Mouse (Mus musculus): ENCODE results near the gene Palm2.

Gene Palm2

DNA sequence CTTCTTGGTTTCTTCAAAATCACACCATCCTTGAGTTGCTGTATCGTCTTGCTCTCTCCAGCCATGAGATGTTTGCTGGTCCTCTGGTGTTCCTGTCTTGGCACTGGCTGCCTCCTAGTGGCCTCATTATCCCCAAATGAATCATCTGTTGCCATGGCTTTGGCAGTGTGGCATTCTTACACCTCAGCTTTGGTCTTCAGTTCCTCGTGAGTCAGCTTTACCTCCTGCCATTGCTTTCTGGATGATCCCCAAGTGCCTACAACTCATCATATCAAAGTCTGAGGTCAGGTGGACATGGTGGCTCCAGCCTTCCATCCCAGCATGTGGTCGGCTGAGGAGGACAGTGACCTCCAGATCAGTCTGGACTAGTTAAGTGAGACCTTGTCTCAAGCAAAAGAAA is 232.1 kb downstream of the Palm2 start:
- DNase-seq (ENCODE audit: low spot score in 2 of 2): no peak

GRCm38 (mm10) chr4:57670813-57671469 is 236.9 kb downstream of the Palm2 start:
- DNase-seq (ENCODE audit: low spot score in 2 of 2): no peak

DNA sequence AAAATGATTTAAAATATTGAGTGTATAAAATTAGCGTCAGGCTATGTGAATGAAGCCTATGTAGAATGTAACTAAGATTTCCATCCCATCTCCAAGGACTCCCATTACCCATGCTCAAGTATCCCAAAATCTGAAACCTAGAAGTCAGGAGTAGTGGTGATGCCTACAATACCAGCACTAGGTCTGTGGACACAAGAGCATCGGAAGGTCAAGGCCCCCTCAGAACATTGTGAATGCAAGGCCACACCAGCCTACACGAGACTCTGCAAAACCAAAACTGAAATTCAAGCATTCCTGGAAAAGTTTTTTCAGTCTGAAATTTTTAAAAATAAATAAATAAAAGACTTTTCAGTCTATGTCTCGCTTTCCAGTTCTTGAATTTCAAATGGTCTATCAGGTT is 238.5 kb downstream of the Palm2 start:
- DNase-seq (ENCODE audit: low spot score in 2 of 2): no peak

DNA sequence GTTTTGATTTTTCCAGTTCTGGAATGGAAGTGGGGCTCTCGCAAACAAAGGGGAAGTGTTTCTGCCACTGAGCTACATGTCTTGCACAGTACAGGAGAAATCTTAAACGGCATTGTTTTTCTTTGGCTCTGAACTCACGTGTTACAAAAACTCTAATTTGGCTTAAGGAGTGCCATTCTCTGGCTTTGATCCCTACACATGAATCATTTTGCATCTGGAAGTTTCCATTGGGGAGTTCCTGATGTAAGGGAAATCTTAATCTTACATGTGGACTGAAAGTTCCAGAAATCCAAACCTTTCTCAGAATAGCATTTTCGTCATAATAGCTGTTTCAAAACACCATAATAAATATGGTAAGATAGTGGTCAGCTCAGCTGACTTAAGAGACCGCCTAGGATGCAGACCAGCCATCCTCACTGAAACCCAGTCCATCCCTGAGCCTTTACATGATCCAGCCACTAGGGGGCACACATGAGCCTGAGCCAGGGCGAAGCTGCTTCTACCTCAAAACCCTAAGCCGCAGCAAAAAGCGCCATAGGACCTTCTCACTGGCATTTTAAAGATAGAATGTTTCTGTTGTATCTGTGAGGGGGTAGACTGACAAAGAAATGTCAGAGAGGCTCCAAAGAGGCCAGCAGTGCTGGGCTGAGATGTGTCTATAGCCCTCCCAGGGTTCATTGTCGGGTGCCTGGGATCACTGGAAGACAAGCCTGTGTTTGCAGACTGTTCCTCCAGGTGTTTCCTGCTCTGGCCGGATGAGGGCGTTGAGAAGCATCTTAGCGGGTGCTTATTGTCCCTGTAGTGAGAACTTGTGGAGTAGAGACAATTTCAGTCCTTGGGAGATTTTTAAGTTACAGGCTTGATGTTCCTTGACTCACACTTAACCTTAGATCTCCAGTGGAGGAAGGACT is 239.2 kb downstream of the Palm2 start:
- peak; percentile 91 for DNase-seq (ENCODE audit: low spot score in 2 of 2)

- no peak for DNase-seq (ENCODE audit: low spot score in 2 of 2)
These were observed 240.3 kb downstream of the Palm2 start for GRCm38 (mm10) chr4:57674351-57674750.

GRCm38 (mm10) chr4:57675387-57675786 is 241.3 kb downstream of the Palm2 start:
- DNase-seq (ENCODE audit: low spot score in 2 of 2): no peak

GRCm38 (mm10) chr4:57677916-57678315 is 243.9 kb downstream of the Palm2 start:
- no peak for DNase-seq (ENCODE audit: low spot score in 2 of 2)

DNA sequence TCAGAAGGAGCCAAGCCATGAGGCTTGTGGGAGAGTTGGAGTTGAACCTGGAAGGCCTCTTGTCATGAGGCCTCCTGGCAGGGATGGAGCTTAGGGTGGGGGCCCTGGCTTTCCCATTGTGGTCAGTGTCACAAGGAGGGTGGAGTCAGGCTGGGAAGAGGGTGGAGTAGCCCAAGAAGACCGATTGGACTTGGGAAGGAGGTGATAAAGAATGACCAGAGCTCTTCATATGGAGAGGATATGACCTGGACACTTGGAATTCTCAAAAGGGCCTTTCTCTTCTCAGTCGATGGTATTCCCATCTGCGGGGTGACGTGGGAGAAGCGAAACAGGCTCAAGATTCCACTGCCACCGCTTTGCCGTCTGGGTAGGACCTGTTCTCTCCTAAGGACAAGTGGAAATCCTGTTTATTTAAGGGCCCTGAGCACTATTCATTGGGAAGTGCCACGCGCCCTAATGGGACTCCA is 245.0 kb downstream of the Palm2 start:
- no peak for DNase-seq (ENCODE audit: low spot score in 2 of 2)

DNA sequence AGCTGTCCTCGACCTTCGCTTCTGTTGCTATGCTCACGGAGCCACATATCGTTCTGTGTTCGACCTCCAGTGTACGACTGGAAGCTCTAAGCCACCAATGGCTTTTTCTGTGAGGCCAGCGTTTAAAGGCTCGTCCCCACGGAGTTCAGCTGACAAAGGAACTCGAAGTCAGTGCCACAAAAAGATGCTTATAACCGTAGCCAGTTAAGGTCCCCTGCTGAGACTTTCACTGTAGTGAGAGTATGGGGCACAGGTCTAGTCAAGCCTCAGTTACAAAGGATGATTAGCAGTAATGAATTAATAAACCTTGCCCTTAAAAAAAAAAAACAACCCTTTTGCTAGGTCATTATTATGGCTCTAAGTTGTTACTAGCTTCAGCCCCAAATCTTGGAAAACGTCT is 246.1 kb downstream of the Palm2 start:
- no peak for DNase-seq (ENCODE audit: low spot score in 2 of 2)

DNA sequence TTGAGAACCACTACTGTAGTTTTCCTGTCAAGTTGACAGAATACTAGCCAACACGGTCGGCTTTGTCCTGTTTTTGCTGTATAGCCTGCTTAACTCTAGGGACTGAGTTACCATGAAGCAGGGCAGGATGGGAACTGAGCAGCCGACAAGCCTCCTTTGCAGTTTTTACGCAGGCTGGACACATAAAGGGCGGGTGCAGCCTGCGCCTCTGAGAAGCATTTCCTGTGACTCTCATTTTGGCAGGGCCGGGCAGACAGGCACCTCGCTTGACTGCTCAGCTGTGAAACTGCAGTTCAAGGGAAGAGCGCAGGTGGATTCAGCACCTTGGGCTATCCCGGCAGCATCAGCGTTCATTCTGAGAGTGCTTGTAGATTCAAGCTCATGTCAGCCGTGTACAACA is 247.5 kb downstream of the Palm2 start:
- no peak for DNase-seq (ENCODE audit: low spot score in 2 of 2)

GRCm38 (mm10) chr4:57682341-57682740 is 248.3 kb downstream of the Palm2 start:
- DNase-seq (ENCODE audit: low spot score in 2 of 2): no peak

DNA sequence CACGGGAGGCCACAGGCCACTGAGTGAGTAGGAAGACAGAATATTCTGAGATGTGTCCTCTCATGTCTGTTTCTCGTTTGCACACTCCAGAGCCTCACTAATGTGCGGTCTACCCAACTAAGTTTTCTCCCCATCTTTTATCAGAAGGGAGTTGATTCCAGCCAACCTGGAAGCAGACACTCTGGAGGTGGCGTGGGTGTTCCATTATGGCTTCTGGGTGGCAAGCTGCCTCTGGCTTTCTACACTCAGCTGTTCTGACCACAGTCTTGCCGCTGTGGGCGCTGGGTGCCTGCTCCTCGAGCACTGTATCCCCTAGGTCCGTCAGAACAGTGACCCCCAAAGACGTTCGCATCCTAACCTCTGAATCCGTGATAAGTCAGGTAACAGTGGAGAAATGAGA is 248.9 kb downstream of the Palm2 start:
- DNase-seq (ENCODE audit: low spot score in 2 of 2): peak; percentile 51 to 56

- DNase-seq (ENCODE audit: low spot score in 2 of 2): no peak
These were observed 250.7 kb downstream of the Palm2 start for GRCm38 (mm10) chr4:57684676-57685215.

GRCm38 (mm10) chr4:57686736-57687135 is 252.7 kb downstream of the Palm2 start:
- no peak for DNase-seq (ENCODE audit: low spot score in 2 of 2)

GRCm38 (mm10) chr4:57687583-57687982 is 253.5 kb downstream of the Palm2 start:
- DNase-seq (ENCODE audit: low spot score in 2 of 2): peak; percentile 42 to 52

DNA sequence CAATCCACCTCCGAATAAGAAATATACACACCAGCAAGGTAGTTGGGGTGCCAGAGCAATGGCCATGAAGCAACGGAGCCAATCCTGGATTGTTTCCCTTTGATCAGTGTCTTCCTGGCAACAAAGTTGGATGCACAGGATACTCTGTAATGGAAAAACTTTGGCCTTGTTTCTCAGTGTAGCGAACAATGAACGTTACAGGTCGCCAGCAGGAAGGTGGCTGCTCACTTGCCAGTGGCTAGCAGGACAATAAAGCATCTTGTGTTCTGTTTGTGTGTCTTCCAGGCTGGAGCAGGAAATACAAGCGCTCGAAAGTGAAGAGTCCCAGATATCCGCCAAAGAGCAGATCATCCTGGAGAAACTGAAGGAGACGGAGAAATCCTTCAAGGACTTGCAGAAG is 254.1 kb downstream of the Palm2 start:
- DNase-seq (ENCODE audit: low spot score in 2 of 2): no peak

- DNase-seq (ENCODE audit: low spot score in 2 of 2): no peak
These were observed 256.0 kb downstream of the Palm2 start for GRCm38 (mm10) chr4:57690001-57690400.

DNA sequence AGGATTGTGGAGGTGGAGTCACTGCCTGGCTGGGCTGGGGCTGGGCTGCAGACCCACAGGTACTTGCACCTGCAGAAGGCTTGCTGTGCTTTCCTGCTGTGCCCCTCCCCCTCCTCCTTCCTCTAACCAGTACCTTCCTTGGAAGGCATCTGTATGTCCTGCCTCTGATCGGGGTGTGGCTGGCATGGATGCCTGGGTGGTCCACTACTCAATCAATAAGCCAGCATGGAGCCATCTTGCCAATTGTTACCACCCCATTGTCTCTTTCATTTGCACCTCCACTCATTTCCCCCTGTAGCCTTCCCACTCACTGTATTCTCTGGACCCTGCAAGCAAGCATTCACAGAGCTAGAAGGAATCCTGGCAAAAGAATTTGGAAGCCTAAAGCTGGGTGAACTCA is 256.8 kb downstream of the Palm2 start:
- no peak for DNase-seq (ENCODE audit: low spot score in 2 of 2)

DNA sequence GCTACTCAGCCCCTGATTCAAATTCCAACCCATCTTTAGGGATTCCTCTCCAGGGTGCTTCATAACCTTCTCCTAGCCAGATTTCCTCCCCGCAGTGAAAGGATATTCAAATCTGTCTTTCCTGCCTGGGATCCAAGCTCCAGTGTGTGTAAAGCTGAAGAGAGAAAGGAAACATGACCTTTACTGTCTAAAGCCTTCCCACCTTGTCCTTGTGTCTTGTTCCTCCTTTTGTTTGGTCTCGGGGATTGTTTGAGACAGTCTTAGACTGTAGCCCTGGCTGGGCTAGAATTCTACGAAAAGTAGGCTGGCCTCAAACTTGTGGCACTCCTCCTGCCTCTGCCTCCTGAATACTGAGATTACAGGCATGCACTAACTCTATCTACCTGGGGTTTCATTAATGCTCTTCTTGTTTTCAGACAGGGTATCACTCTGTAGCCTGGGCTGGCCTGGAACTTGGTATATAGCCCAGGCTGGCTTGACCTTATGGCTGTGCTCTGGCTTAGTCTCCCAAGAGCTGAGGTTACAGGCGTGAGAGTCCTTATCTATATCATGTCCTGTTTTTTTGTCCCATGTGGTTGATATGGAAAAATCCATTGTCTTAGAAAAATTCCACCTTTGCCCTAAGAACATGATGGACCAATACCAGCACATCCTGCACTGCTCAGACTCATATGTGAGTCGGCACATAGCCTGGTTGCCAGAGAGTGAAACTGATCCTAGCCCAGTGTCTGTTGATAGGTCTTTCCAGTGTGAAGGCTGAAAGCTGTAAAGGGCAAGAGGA is 260.5 kb downstream of the Palm2 start:
- DNase-seq (ENCODE audit: low spot score in 2 of 2): no peak

DNA sequence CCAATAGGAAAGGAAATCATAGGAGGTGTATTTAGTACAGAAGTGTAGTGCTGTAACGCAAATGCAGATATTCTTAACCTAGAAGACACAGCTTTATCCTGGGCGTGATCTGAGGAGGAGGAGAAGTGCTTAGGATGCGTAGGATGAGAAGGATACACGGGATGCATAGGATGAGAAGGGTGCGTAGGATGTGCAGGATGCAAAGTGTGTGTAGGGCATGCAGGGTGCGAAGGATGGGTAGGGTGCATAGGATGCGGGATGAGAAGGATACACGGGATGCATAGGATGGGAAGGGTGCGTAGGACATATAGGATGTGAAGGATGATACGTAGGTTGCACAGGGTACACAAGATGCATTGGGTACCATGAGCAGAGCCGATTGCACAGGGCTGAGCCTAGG is 262.9 kb downstream of the Palm2 start:
- DNase-seq (ENCODE audit: low spot score in 2 of 2): no peak

DNA sequence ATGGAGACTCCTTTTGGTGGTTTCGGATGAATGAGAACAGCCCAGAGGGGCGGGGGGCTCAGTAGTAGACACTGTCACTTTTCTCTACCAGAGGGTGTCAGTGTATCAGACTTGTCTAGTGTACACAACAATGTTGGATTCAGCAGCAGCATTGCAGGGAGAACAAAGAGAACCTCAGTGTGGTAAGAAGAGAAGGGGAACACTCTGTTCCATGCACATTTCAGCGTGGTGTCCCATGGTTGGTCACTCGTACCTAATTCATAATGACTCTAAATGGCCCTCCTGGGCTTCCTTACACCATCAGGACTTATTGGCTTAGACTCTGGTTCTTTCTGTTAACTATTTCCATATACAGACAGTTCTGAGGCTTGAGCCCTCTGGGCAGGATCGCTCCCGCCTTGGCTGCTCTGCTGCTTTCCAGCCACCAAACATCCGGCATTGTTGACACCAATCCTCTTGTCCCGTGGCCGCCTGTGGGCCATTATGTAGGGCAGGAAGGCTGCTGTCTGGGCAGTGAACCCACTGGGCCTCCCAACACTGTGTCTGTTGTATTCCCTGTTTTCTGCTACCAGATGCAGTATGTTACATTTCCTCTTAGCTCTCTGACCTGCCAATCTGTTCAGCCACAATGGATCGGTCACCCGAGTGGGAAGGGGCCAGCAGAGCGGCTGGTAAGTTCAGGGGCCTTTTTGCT is 264.0 kb downstream of the Palm2 start:
- no peak for DNase-seq (ENCODE audit: low spot score in 2 of 2)
